In genomic region chr9:62341123-62341486, GRCm38 (mm10) we compare ENCODE assay signal across 8 mouse cellular contexts. TPM values are rescaled to one million over a fixed set of nuclear protein-coding genes. Genes with fewer than 3 reads are reported as not detected.
DNase-seq lines count a peak whose midpoint lies in the region; ATAC-seq and TF ChIP-seq lines count a peak whose summit lies in the region.

Anp32a (plus strand) TSS chr9:62341293.

- 0% methylated on average over 34 of the region's 34 CpGs for WGBS in forebrain, embryonic 16.5 days
- 0% methylated on average over 33 of the region's 34 CpGs for WGBS in lung, embryonic 15.5 days

- peaks cover 18% of the 10 kb centered on the region for H3K36me3 ChIP-seq in G1E (replicated peaks)
- no peaks in the 10 kb centered on the region for H3K36me3 ChIP-seq in forebrain, embryonic 16.5 days (ENCODE audit: control insufficient read depth, insufficient read depth)
- H3K36me3 ChIP-seq in lung, embryonic 15.5 days: no peaks in the 10 kb centered on the region

- peak within 1 kb of the TSS; percentile 95 for H3K27ac ChIP-seq in forebrain, embryonic 16.5 days (ENCODE audit: low read length)
- peak within 1 kb of the TSS; percentile 99 for H3K27ac ChIP-seq in lung, embryonic 15.5 days

- peak within 1 kb of the TSS; percentile 72 for H3K4me2 ChIP-seq in forebrain, embryonic 16.5 days (ENCODE audit: low read length)
- H3K4me2 ChIP-seq in lung, embryonic 15.5 days: peak within 1 kb of the TSS; percentile 63

- no peak for TF ChIP-seq CTCF in G1E (IDR thresholded peaks at IDR 0.05; ENCODE audit: low read depth, low read length)

- DNase-seq in G1E (ENCODE audit: low spot score): peak; percentile 100
- DNase-seq in cerebellum, adult 18-20 months: peak; percentile 99
- DNase-seq in heart, postnatal 36 days: peak; percentile 99
- peak; percentile 97 to 99 for DNase-seq in layer of hippocampus, adult 8-10 months (ENCODE audit: low spot score in 2 of 2)
- DNase-seq in ovary, adult 18-20 months (ENCODE audit: low spot score): peak; percentile 96
- peak; percentile 98 for DNase-seq in thymus, postnatal 0 days (ENCODE audit: low spot score)

- no peaks in the 10 kb centered on the region for H3K9me3 ChIP-seq in G1E (replicated peaks)
- no peaks in the 10 kb centered on the region for H3K9me3 ChIP-seq in forebrain, embryonic 16.5 days (ENCODE audit: control insufficient read depth, low read length)
- no peaks in the 10 kb centered on the region for H3K9me3 ChIP-seq in lung, embryonic 15.5 days

- peak; percentile 86 for ATAC-seq in G1E (ENCODE audit: extremely low read depth, insufficient number of reproducible peaks, low FRiP score, poor library complexity, severe bottlenecking)
- ATAC-seq in forebrain, embryonic 16.5 days: peak; percentile 93
- ATAC-seq in lung, embryonic 15.5 days (ENCODE audit: borderline replicate concordance, extremely low read depth, low FRiP score, low TSS enrichment): peak; percentile 85

- no peaks in the 10 kb centered on the region for H3K27me3 ChIP-seq in G1E (ENCODE audit: insufficient read depth, low read length)
- H3K27me3 ChIP-seq in forebrain, embryonic 16.5 days (replicated peaks; ENCODE audit: control insufficient read depth, insufficient read depth, low read length): no peaks in the 10 kb centered on the region
- no peaks in the 10 kb centered on the region for H3K27me3 ChIP-seq in lung, embryonic 15.5 days

- H3K4me1 ChIP-seq in G1E (ENCODE audit: insufficient read depth, low read depth, low read length): peaks cover 30% of the 10 kb centered on the region
- peaks cover 25% of the 10 kb centered on the region for H3K4me1 ChIP-seq in forebrain, embryonic 16.5 days (replicated peaks; ENCODE audit: control insufficient read depth, insufficient read depth, low read length)
- H3K4me1 ChIP-seq in lung, embryonic 15.5 days: peaks cover 22% of the 10 kb centered on the region

- intact Hi-C loops in heart, postnatal 36 days (cut with DNase I): loop anchor here (1.0 to 10.0 kb wide), 3 partner anchors 74 to 216 kb away; partner anchors contain the start of gene Glce

- H3K4me3 ChIP-seq in G1E (ENCODE audit: low read depth, low read length): peak within 1 kb of the TSS; percentile 92
- H3K4me3 ChIP-seq in forebrain, embryonic 16.5 days (replicated peaks; ENCODE audit: low read length): peak within 1 kb of the TSS; percentile 95
- H3K4me3 ChIP-seq in lung, embryonic 15.5 days: peak within 1 kb of the TSS; percentile 89

- peak within 1 kb of the TSS; percentile 82 for H3K9ac ChIP-seq in forebrain, embryonic 16.5 days (replicated peaks; ENCODE audit: low read depth, low read length)
- H3K9ac ChIP-seq in lung, embryonic 15.5 days: peak within 1 kb of the TSS; percentile 99

RNA-seq across cellular contexts. Expression of gene Anp32a, which starts in this region (rescaled TPM):
- total RNA-seq in G1E (2014; fragmentation: Nextera tagmentation) (565 and 646 TPM in 2 replicates), G1E (2017) (481 and 765 TPM in 2 replicates)
- 246 and 734 TPM in 2 replicates for polyA plus RNA-seq in G1E (2012)
- 166 and 186 TPM in 2 replicates for polyA plus RNA-seq in forebrain, embryonic 16.5 days (2015; fragmentation: Nextera tagmentation; extraction: Ambion mirVana)
- total RNA-seq in heart, postnatal 36 days (2021): 100 to 1,000 TPM; 206 to 209 TPM
- total RNA-seq in layer of hippocampus, adult 8-10 months (2022): 100 to 1,000 TPM; 303 to 406 (median 351) TPM
- polyA plus RNA-seq in lung, embryonic 15.5 days (2015; fragmentation: Nextera tagmentation; extraction: Ambion mirVana): 182 and 184 TPM in 2 replicates
- polyA plus RNA-seq in thymus, postnatal 0 days (2015; fragmentation: Nextera tagmentation; extraction: Ambion mirVana): 150 and 161 TPM in 2 replicates

Comparison
In these comparisons a context has a peak if more than half of its experiments do, and no peak if none do; other contexts are left out.
1. Peak in every context shown above with its lines: DNase-seq, ATAC-seq, H3K4me3 ChIP-seq and H3K27ac ChIP-seq.